Mouse (Mus musculus) T-helper 1 cell (primary cell): Measurements from ENCODE around the gene Cntn6.

Experiments used
- in situ Hi-C: fragments of 300-600 bp; cut with MboI, MseI; formaldehyde crosslinking; loops from one replicate; pipeline ENCODE4 v1.15.1; 2025; ENCODE audit warnings: high pct_unique_total_duplicates

The Cntn6 gene

GRCm38 (mm10) chr6:104758125-104758524 lies 265.5 kb downstream of the Cntn6 start:
- in situ Hi-C loops = no loop called here

GRCm38 (mm10) chr6:104761226-104761625 lies 268.6 kb downstream of the Cntn6 start:
- in situ Hi-C loops = no loop called here

GRCm38 (mm10) chr6:104783891-104784290 lies 291.3 kb downstream of the Cntn6 start:
- in situ Hi-C loops = no loop called here

GRCm38 (mm10) chr6:104787502-104787901 lies 294.9 kb downstream of the Cntn6 start:
- in situ Hi-C loops = no loop called here

GRCm38 (mm10) chr6:104808526-104808925 lies 315.9 kb downstream of the Cntn6 start:
- in situ Hi-C loops = no loop called here

GRCm38 (mm10) chr6:104815610-104816009 lies 323.0 kb downstream of the Cntn6 start:
- in situ Hi-C loops = no loop called here

GRCm38 (mm10) chr6:104879711-104880110 lies 387.1 kb downstream of the Cntn6 start:
- in situ Hi-C loops = no loop called here

- in situ Hi-C loops = no loop called here
These were observed 391.4 kb downstream of the Cntn6 start for GRCm38 (mm10) chr6:104884021-104884420.

GRCm38 (mm10) chr6:104885829-104886228 lies 393.2 kb downstream of the Cntn6 start:
- in situ Hi-C loops = loop anchor here (5.0 kb wide), 1 partner anchor 804 kb away; no protein-coding TSS in a partner anchor

GRCm38 (mm10) chr6:104891071-104891470 lies 398.5 kb downstream of the Cntn6 start:
- in situ Hi-C loops = no loop called here
